Mouse (Mus musculus): ENCODE measurements around the gene Vps53. TPM values are rescaled to one million over a fixed set of nuclear protein-coding genes. Genes with fewer than 3 reads are reported as not detected.
A peak's percentile ranks its signal among the peaks of the same experiment; 100 is the strongest.

Gene Vps53
- polyA plus RNA-seq, 1 experiment from 2014 or later = 44.8 TPM

DNA sequence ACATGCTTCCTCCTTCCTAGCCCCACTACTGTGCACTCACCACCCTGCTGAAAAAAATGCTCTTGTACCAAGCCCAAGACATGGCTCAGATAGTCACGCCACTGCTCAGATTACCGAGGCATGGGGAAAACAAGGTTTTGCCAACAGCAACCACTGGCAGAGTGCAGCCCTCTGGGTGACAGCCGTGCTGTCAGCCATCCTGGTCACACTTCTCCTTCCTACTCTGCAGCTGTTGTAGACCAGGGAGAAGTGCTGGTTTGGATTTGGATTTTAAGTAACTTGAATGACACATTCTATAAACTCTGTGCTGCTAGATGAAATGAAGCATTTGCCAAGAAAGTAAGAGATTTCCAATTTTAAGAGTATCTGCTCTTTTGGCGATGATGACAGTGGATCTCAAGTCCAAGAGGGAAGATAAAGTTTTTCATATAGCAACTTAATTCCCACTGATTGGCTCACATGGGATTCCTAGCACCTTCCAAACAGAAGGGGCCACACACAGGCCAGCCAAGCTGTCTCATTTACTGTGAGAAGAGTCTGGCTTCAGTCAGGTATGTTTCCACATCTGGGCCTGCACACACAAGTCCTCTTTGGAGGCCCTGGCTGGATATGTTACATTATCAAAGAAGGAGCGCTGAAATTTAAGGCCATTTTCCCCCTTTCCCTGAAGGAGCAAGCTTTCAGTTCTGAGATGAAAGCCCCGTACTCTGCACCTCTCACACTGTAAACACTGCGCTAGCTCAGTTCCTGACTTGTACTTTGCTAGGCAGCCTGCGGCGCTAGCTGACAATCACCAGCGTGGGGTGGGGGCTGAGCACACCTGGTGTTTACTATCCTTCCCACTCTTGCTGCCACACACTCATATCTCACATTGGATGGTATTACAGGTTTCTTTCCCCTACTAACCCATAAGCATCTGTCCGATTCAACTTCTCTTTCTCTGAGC, 72.6 kb downstream of the Vps53 start:
- Histone ChIP-seq H3K27me3 (replicated peaks; ENCODE audit: control insufficient read depth, insufficient read depth, low read length) (no peaks in the 10 kb centered on the region), H3K9ac (ENCODE audit: low read depth, low read length) (no peak overlapping the region), H3K9me3 (ENCODE audit: control insufficient read depth) (no peaks in the 10 kb centered on the region), H3K27ac (ENCODE audit: low read depth, low read length) (no peak overlapping the region), H3K4me3 (ENCODE audit: low read depth, low read length) (no peak overlapping the region), H3K4me2 (replicated peaks; ENCODE audit: low read depth) (no peak overlapping the region), H3K4me1 (replicated peaks; ENCODE audit: control insufficient read depth, insufficient read depth, low read length) (no peaks in the 10 kb centered on the region), H3K36me3 (ENCODE audit: control insufficient read depth, insufficient read depth) (peaks cover 25% of the 10 kb centered on the region)
- ATAC-seq = no peak
- TF ChIP-seq CTCF (IDR thresholded peaks at IDR 0.05; ENCODE audit: low read depth) = no peak
- 64% methylated on average over 11 of the region's 11 CpGs for WGBS

- Histone ChIP-seq H3K9ac (ENCODE audit: low read depth, low read length) (no peak overlapping the region), H3K4me2 (replicated peaks; ENCODE audit: low read depth) (no peak overlapping the region), H3K27me3 (replicated peaks; ENCODE audit: control insufficient read depth, insufficient read depth, low read length) (no peaks in the 10 kb centered on the region), H3K4me1 (replicated peaks; ENCODE audit: control insufficient read depth, insufficient read depth, low read length) (peaks cover 6% of the 10 kb centered on the region; the same call in 1 of the 2 replicates), H3K36me3 (ENCODE audit: control insufficient read depth, insufficient read depth) (peaks cover 21% of the 10 kb centered on the region), H3K4me3 (ENCODE audit: low read depth, low read length) (no peak overlapping the region), H3K9me3 (ENCODE audit: control insufficient read depth) (no peaks in the 10 kb centered on the region), H3K27ac (ENCODE audit: low read depth, low read length) (no peak overlapping the region)
- no peak for ATAC-seq
- no peak for TF ChIP-seq CTCF (IDR thresholded peaks at IDR 0.05; ENCODE audit: low read depth)
Observed at GRCm38 (mm10) chr11:76101154-76101553, 78.3 kb downstream of the Vps53 start.

DNA sequence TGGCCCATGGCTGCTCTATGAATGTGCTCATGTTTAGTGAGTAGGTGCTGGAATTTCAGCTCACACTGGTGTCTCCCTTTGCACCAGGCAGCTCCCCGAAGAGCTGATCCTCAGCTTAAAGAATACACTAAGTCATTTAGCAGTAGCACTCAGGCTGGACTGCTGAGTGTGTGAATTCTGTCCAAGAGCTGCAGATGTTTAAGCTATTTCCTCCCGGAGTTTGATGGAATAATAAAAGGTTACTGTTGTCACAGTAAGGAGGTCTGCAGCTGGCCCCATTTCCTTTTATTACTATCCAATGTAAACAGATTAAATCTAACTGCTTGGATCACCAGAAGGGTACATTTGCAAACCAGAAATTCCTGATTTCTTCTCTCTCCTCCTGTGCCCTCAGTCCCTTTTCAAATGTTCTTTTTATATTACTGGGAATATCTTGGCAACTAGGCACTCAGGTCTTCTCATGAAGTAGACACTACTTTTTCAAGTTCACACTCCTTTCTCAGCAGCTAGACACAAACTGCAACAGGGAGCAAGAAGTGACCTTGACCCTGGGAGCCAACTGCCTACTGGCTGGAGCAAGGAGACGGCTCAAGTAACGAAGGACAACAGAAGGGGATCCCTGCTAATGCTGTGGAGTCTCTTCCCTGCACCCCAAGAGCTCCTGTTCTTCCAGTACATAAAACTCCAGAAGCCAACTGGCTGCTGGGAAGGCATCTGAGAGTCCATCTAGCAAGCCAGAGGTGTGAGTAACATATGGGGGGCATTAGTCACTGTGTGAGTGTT, 80.1 kb downstream of the Vps53 start:
- Histone ChIP-seq H3K9me3 (ENCODE audit: control insufficient read depth) (no peaks in the 10 kb centered on the region), H3K27ac (ENCODE audit: low read depth, low read length) (peak overlapping the region; percentile 28; the same call in 1 of the 2 replicates), H3K36me3 (ENCODE audit: control insufficient read depth, insufficient read depth) (peaks cover 12% of the 10 kb centered on the region), H3K4me3 (ENCODE audit: low read depth, low read length) (no peak overlapping the region), H3K4me2 (replicated peaks; ENCODE audit: low read depth) (no peak overlapping the region), H3K9ac (ENCODE audit: low read depth, low read length) (no peak overlapping the region), H3K27me3 (replicated peaks; ENCODE audit: control insufficient read depth, insufficient read depth, low read length) (no peaks in the 10 kb centered on the region), H3K4me1 (replicated peaks; ENCODE audit: control insufficient read depth, insufficient read depth, low read length) (peaks cover 6% of the 10 kb centered on the region; the same call in 1 of the 2 replicates)
- ATAC-seq = peak; percentile 65
- WGBS = 18% methylated on average over 4 of the region's 4 CpGs
- TF ChIP-seq CTCF (IDR thresholded peaks at IDR 0.05; ENCODE audit: low read depth) = no peak

- H3K27ac ChIP-seq (ENCODE audit: low read depth, low read length) = no peak overlapping the region
- 85% methylated on average over 8 of the region's 8 CpGs for WGBS
- peak; percentile 56 for TF ChIP-seq CTCF (IDR thresholded peaks at IDR 0.05; ENCODE audit: low read depth)
- ATAC-seq = no peak
- no peaks in the 10 kb centered on the region for H3K27me3 ChIP-seq (replicated peaks; ENCODE audit: control insufficient read depth, insufficient read depth, low read length)
- H3K9ac ChIP-seq (ENCODE audit: low read depth, low read length) = no peak overlapping the region
- no peaks in the 10 kb centered on the region for H3K9me3 ChIP-seq (ENCODE audit: control insufficient read depth)
- H3K4me3 ChIP-seq (ENCODE audit: low read depth, low read length) = no peak overlapping the region
- no peak overlapping the region for H3K4me2 ChIP-seq (replicated peaks; ENCODE audit: low read depth)
- peaks cover 32% of the 10 kb centered on the region for H3K36me3 ChIP-seq (ENCODE audit: control insufficient read depth, insufficient read depth)
- no peaks in the 10 kb centered on the region for H3K4me1 ChIP-seq (replicated peaks; ENCODE audit: control insufficient read depth, insufficient read depth, low read length)
Observed at GRCm38 (mm10) chr11:76093610-76094009, 85.8 kb downstream of the Vps53 start.

GRCm38 (mm10) chr11:76089776-76090175, 89.7 kb downstream of the Vps53 start:
- H3K4me2 ChIP-seq (replicated peaks; ENCODE audit: low read depth) = no peak overlapping the region
- no peaks in the 10 kb centered on the region for H3K4me1 ChIP-seq (replicated peaks; ENCODE audit: control insufficient read depth, insufficient read depth, low read length)
- WGBS = 76% methylated on average over 6 of the region's 6 CpGs
- H3K36me3 ChIP-seq (ENCODE audit: control insufficient read depth, insufficient read depth) = peaks cover 48% of the 10 kb centered on the region
- no peak for TF ChIP-seq CTCF (IDR thresholded peaks at IDR 0.05; ENCODE audit: low read depth)
- H3K9me3 ChIP-seq (ENCODE audit: control insufficient read depth) = no peaks in the 10 kb centered on the region
- H3K4me3 ChIP-seq (ENCODE audit: low read depth, low read length) = no peak overlapping the region
- no peaks in the 10 kb centered on the region for H3K27me3 ChIP-seq (replicated peaks; ENCODE audit: control insufficient read depth, insufficient read depth, low read length)
- H3K9ac ChIP-seq (ENCODE audit: low read depth, low read length) = no peak overlapping the region
- no peak overlapping the region for H3K27ac ChIP-seq (ENCODE audit: low read depth, low read length)
- ATAC-seq = no peak

- Histone ChIP-seq H3K9ac (ENCODE audit: low read depth, low read length) (no peak overlapping the region), H3K27me3 (replicated peaks; ENCODE audit: control insufficient read depth, insufficient read depth, low read length) (no peaks in the 10 kb centered on the region), H3K4me1 (replicated peaks; ENCODE audit: control insufficient read depth, insufficient read depth, low read length) (no peaks in the 10 kb centered on the region), H3K27ac (ENCODE audit: low read depth, low read length) (no peak overlapping the region), H3K4me3 (ENCODE audit: low read depth, low read length) (no peak overlapping the region), H3K9me3 (ENCODE audit: control insufficient read depth) (no peaks in the 10 kb centered on the region), H3K36me3 (ENCODE audit: control insufficient read depth, insufficient read depth) (peaks cover 50% of the 10 kb centered on the region), H3K4me2 (replicated peaks; ENCODE audit: low read depth) (no peak overlapping the region)
- no peak for TF ChIP-seq CTCF (IDR thresholded peaks at IDR 0.05; ENCODE audit: low read depth)
- WGBS = 83% methylated on average over 4 of the region's 4 CpGs
- ATAC-seq = no peak
Observed at GRCm38 (mm10) chr11:76088506-76088905, 90.9 kb downstream of the Vps53 start.

Measured in intestine, postnatal 0 days (tissue).